Mouse (Mus musculus): ENCODE measurements around the gene Abcc8. TPM values are rescaled to one million over a fixed set of nuclear protein-coding genes. Genes with fewer than 3 reads are reported as not detected.

The Abcc8 gene
- 0.11 and 0.31 TPM in 2 replicates for polyA plus RNA-seq (2015; fragmentation: Nextera tagmentation; extraction: Ambion mirVana)

GRCm38 (mm10) chr7:46179431-46180275 is at the start of gene Abcc8:
Gene Abcc8, minus strand, starts transcription at chr7:46180033.
- no peak within 1 kb of the TSS for H3K27ac ChIP-seq (ENCODE audit: low read length)
- H3K4me3 ChIP-seq (ENCODE audit: low read depth, low read length) = peak within 1 kb of the TSS; percentile 21; the same call in 1 of the 2 replicates
- ATAC-seq (ENCODE audit: low read depth) = no peak
- no peaks in the 10 kb centered on the region for H3K4me1 ChIP-seq (ENCODE audit: control insufficient read depth, low read depth, low read length)
- WGBS (ENCODE audit: insufficient replicate concordance) = 1% methylated on average over 71 of the region's 75 CpGs
- H3K36me3 ChIP-seq (ENCODE audit: control insufficient read depth, insufficient read depth) = no peaks in the 10 kb centered on the region
- peaks cover 32% of the 10 kb centered on the region for H3K27me3 ChIP-seq (ENCODE audit: control insufficient read depth, insufficient read depth, low read depth, low read length)
- H3K9me3 ChIP-seq (replicated peaks; ENCODE audit: control insufficient read depth, low read length) = no peaks in the 10 kb centered on the region
- H3K4me2 ChIP-seq (ENCODE audit: low read depth, low read length) = peak within 1 kb of the TSS; percentile 37
- no peak within 1 kb of the TSS for H3K9ac ChIP-seq (ENCODE audit: low read depth, low read length)

DNA sequence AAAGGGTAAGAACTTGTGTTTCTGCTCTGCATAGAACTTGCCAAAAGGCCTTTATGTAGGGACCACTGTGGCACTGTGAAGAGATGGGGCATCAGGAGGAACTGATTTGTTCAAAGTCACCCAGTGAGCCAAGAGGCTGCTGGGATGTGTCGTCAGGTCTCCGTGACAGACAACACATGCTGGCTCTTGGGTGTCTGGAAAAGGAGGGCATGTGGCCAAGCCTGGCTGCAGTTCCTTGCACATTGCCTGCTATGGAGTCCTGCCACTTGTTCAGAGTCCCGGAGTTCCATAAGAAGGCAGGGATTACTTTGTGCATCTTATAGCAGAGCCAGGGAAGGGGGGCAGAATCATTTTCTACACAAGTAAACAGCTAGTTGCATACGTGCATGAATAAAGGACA is 47.1 kb upstream of the Abcc8 start:
- 50% methylated on average over 4 of the region's 4 CpGs for WGBS (ENCODE audit: insufficient replicate concordance)
- Histone ChIP-seq H3K4me3 (ENCODE audit: low read depth, low read length) (no peak overlapping the region), H3K4me2 (ENCODE audit: low read depth, low read length) (no peak overlapping the region), H3K27ac (ENCODE audit: low read length) (no peak overlapping the region), H3K27me3 (ENCODE audit: control insufficient read depth, insufficient read depth, low read depth, low read length) (no peaks in the 10 kb centered on the region), H3K9ac (ENCODE audit: low read depth, low read length) (no peak overlapping the region), H3K36me3 (ENCODE audit: control insufficient read depth, insufficient read depth) (no peaks in the 10 kb centered on the region), H3K9me3 (replicated peaks; ENCODE audit: control insufficient read depth, low read length) (no peaks in the 10 kb centered on the region), H3K4me1 (ENCODE audit: control insufficient read depth, low read depth, low read length) (no peaks in the 10 kb centered on the region)
- ATAC-seq (ENCODE audit: low read depth) = no peak

- no peak for ATAC-seq (ENCODE audit: low read depth)
Measured at GRCm38 (mm10) chr7:46226253-46226652, 46.4 kb upstream of the Abcc8 start.

GRCm38 (mm10) chr7:46220591-46221129 is 40.8 kb upstream of the Abcc8 start:
- no peak overlapping the region for H3K27ac ChIP-seq (ENCODE audit: low read length)
- H3K4me3 ChIP-seq (ENCODE audit: low read depth, low read length) = no peak overlapping the region
- H3K9me3 ChIP-seq (replicated peaks; ENCODE audit: control insufficient read depth, low read length) = no peaks in the 10 kb centered on the region
- no peak for ATAC-seq (ENCODE audit: low read depth)
- H3K36me3 ChIP-seq (ENCODE audit: control insufficient read depth, insufficient read depth) = no peaks in the 10 kb centered on the region
- H3K9ac ChIP-seq (ENCODE audit: low read depth, low read length) = no peak overlapping the region
- no peaks in the 10 kb centered on the region for H3K4me1 ChIP-seq (ENCODE audit: control insufficient read depth, low read depth, low read length)
- 53% methylated on average over 8 of the region's 8 CpGs for WGBS (ENCODE audit: insufficient replicate concordance)
- no peaks in the 10 kb centered on the region for H3K27me3 ChIP-seq (ENCODE audit: control insufficient read depth, insufficient read depth, low read depth, low read length)
- H3K4me2 ChIP-seq (ENCODE audit: low read depth, low read length) = no peak overlapping the region

More at GRCm38 (mm10) chr7:46226253-46226652, 46.4 kb upstream of the Abcc8 start:
- Histone ChIP-seq H3K27ac (ENCODE audit: low read length) (no peak overlapping the region), H3K27me3 (ENCODE audit: control insufficient read depth, insufficient read depth, low read depth, low read length) (no peaks in the 10 kb centered on the region), H3K9me3 (replicated peaks; ENCODE audit: control insufficient read depth, low read length) (no peaks in the 10 kb centered on the region), H3K4me1 (ENCODE audit: control insufficient read depth, low read depth, low read length) (no peaks in the 10 kb centered on the region), H3K9ac (ENCODE audit: low read depth, low read length) (no peak overlapping the region), H3K4me3 (ENCODE audit: low read depth, low read length) (no peak overlapping the region), H3K36me3 (ENCODE audit: control insufficient read depth, insufficient read depth) (no peaks in the 10 kb centered on the region), H3K4me2 (ENCODE audit: low read depth, low read length) (no peak overlapping the region)
- WGBS (ENCODE audit: insufficient replicate concordance) = 15% methylated on average over 7 of the region's 7 CpGs

DNA sequence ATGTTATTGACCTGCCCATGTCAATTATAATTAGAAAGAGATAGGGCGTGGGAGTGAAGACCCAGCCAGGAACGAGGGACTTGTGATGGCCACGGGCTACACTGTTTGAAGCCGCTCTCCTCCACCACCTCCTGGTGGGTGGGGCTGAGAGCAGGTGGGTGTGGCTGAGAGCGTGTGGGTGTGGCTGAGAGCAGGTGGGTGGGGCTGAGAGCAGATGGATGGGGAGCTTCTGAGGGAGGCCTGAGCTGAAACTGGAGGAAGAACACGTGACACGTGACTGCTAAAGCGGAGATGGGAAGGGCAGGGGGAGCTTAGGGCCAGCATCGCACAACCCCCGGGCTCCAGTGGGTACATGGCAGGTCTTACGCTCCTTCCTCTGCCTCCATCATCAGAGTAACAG is 38.6 kb upstream of the Abcc8 start:
- WGBS (ENCODE audit: insufficient replicate concordance) = 12% methylated on average over 11 of the region's 11 CpGs
- no peak overlapping the region for H3K9ac ChIP-seq (ENCODE audit: low read depth, low read length)
- ATAC-seq (ENCODE audit: low read depth) = peak; percentile 43; the same call in 1 of the 2 replicates
- H3K27me3 ChIP-seq (ENCODE audit: control insufficient read depth, insufficient read depth, low read depth, low read length) = no peaks in the 10 kb centered on the region
- no peak overlapping the region for H3K4me3 ChIP-seq (ENCODE audit: low read depth, low read length)
- no peaks in the 10 kb centered on the region for H3K4me1 ChIP-seq (ENCODE audit: control insufficient read depth, low read depth, low read length)
- H3K4me2 ChIP-seq (ENCODE audit: low read depth, low read length) = no peak overlapping the region
- no peaks in the 10 kb centered on the region for H3K9me3 ChIP-seq (replicated peaks; ENCODE audit: control insufficient read depth, low read length)
- no peaks in the 10 kb centered on the region for H3K36me3 ChIP-seq (ENCODE audit: control insufficient read depth, insufficient read depth)
- no peak overlapping the region for H3K27ac ChIP-seq (ENCODE audit: low read length)

DNA sequence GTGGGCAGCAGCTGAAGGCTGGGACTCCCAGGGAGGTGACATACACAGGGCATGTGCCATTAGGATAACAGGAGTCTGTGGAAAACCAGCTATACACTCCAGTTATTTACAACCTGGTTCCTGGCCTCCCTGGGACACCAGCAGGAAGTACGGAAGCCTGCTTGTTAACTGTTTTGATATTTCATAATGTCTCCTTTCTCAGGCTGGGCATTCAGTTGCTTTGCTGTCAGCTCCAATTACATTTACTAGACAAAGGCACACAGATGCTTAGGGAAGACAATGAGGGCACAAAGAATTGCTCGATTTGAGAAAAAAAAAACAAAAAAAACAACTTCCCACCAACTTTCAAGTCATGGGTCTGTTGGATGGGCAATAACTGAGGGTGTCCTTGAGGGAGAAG is 36.6 kb upstream of the Abcc8 start:
- H3K4me2 ChIP-seq (ENCODE audit: low read depth, low read length) = no peak overlapping the region
- no peaks in the 10 kb centered on the region for H3K36me3 ChIP-seq (ENCODE audit: control insufficient read depth, insufficient read depth)
- 45% methylated on average over 2 of the region's 2 CpGs for WGBS (ENCODE audit: insufficient replicate concordance)
- H3K4me1 ChIP-seq (ENCODE audit: control insufficient read depth, low read depth, low read length) = no peaks in the 10 kb centered on the region
- H3K27ac ChIP-seq (ENCODE audit: low read length) = no peak overlapping the region
- no peaks in the 10 kb centered on the region for H3K27me3 ChIP-seq (ENCODE audit: control insufficient read depth, insufficient read depth, low read depth, low read length)
- no peak overlapping the region for H3K4me3 ChIP-seq (ENCODE audit: low read depth, low read length)
- no peak for ATAC-seq (ENCODE audit: low read depth)
- no peak overlapping the region for H3K9ac ChIP-seq (ENCODE audit: low read depth, low read length)
- H3K9me3 ChIP-seq (replicated peaks; ENCODE audit: control insufficient read depth, low read length) = no peaks in the 10 kb centered on the region

DNA sequence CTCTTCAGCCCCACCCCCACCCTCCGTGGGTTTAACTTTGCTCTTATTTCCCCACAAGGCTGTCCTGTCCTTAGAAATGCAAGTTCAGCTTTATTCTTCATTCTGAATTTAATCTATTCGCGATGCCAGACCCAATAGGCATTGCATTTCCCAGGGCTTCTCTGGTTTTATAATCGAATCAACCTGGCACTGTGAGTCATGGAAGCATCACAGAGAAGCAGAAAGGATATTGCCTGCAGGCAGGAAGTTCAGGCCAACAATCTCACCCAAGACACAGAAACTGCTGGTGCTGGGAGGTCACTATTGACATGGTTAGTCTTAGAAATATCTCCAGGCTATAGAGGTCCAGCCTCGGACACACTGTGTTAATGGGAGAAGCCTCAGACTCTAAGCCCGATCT is 30.4 kb upstream of the Abcc8 start:
- ATAC-seq (ENCODE audit: low read depth) = no peak
- no peak overlapping the region for H3K4me2 ChIP-seq (ENCODE audit: low read depth, low read length)
- no peaks in the 10 kb centered on the region for H3K36me3 ChIP-seq (ENCODE audit: control insufficient read depth, insufficient read depth)
- no peaks in the 10 kb centered on the region for H3K4me1 ChIP-seq (ENCODE audit: control insufficient read depth, low read depth, low read length)
- no peak overlapping the region for H3K9ac ChIP-seq (ENCODE audit: low read depth, low read length)
- H3K4me3 ChIP-seq (ENCODE audit: low read depth, low read length) = no peak overlapping the region
- H3K9me3 ChIP-seq (replicated peaks; ENCODE audit: control insufficient read depth, low read length) = no peaks in the 10 kb centered on the region
- 63% methylated on average over 6 of the region's 6 CpGs for WGBS (ENCODE audit: insufficient replicate concordance)
- H3K27me3 ChIP-seq (ENCODE audit: control insufficient read depth, insufficient read depth, low read depth, low read length) = no peaks in the 10 kb centered on the region
- no peak overlapping the region for H3K27ac ChIP-seq (ENCODE audit: low read length)

DNA sequence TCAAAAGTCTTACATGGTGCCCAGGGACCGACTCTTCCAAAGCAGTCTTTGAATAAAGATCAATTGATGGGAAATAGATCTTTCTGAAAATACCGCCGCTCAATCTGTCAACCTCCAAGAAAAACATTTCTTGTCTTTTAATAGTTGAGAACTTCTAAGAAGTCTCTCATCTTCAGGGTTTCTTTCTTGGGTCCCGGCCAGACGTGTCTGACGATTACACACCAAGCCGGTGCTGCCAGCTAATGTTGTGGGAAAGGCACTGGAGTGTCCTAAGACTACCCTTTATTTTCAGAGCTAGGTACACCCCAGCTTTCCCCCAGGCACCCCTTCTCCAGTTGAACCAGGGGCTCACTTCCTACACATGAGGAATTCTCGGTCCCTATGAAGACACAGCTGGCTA is 28.3 kb upstream of the Abcc8 start:
- Histone ChIP-seq H3K9me3 (replicated peaks; ENCODE audit: control insufficient read depth, low read length) (no peaks in the 10 kb centered on the region), H3K27ac (ENCODE audit: low read length) (no peak overlapping the region), H3K4me3 (ENCODE audit: low read depth, low read length) (no peak overlapping the region), H3K36me3 (ENCODE audit: control insufficient read depth, insufficient read depth) (no peaks in the 10 kb centered on the region), H3K9ac (ENCODE audit: low read depth, low read length) (no peak overlapping the region), H3K27me3 (ENCODE audit: control insufficient read depth, insufficient read depth, low read depth, low read length) (no peaks in the 10 kb centered on the region), H3K4me1 (ENCODE audit: control insufficient read depth, low read depth, low read length) (no peaks in the 10 kb centered on the region), H3K4me2 (ENCODE audit: low read depth, low read length) (no peak overlapping the region)
- 68% methylated on average over 8 of the region's 8 CpGs for WGBS (ENCODE audit: insufficient replicate concordance)
- no peak for ATAC-seq (ENCODE audit: low read depth)

- WGBS (ENCODE audit: insufficient replicate concordance) = 54% methylated on average over 6 of the region's 6 CpGs
- no peaks in the 10 kb centered on the region for H3K9me3 ChIP-seq (replicated peaks; ENCODE audit: control insufficient read depth, low read length)
- H3K4me1 ChIP-seq (ENCODE audit: control insufficient read depth, low read depth, low read length) = no peaks in the 10 kb centered on the region
- no peaks in the 10 kb centered on the region for H3K36me3 ChIP-seq (ENCODE audit: control insufficient read depth, insufficient read depth)
- H3K9ac ChIP-seq (ENCODE audit: low read depth, low read length) = no peak overlapping the region
- H3K4me2 ChIP-seq (ENCODE audit: low read depth, low read length) = no peak overlapping the region
- H3K27me3 ChIP-seq (ENCODE audit: control insufficient read depth, insufficient read depth, low read depth, low read length) = no peaks in the 10 kb centered on the region
- no peak for ATAC-seq (ENCODE audit: low read depth)
- no peak overlapping the region for H3K27ac ChIP-seq (ENCODE audit: low read length)
- H3K4me3 ChIP-seq (ENCODE audit: low read depth, low read length) = no peak overlapping the region
Measured at GRCm38 (mm10) chr7:46204775-46205174, 24.9 kb upstream of the Abcc8 start.

All from liver, embryonic 16.5 days (tissue).